Mouse (Mus musculus) thymus, adult 2 months (tissue): Measurements from ENCODE around the gene Mis12.

Experiments
- CTCF ChIP-seq: fragments of 200-500 bp; IDR thresholded peaks from 2 replicates; pipeline ENCODE4 v1.5.1; 2012; ENCODE audit warnings: mild to moderate bottlenecking, control low read depth, low read length, moderate library complexity, borderline replicate concordance; ENCODE audit not compliant: control insufficient read depth, poor library complexity, insufficient read depth; ENCODE audit errors: extremely low read depth
- POLR2A ChIP-seq: fragments of 200-500 bp; IDR thresholded peaks from 2 replicates; pipeline ENCODE4 v1.6.1; 2012; ENCODE audit warnings: mild to moderate bottlenecking, low read length, control low read depth, moderate library complexity; ENCODE audit not compliant: control insufficient read depth, poor library complexity, insufficient read depth; ENCODE audit errors: extremely low read depth

GRCm38 (mm10) chr11:71052554-71052953, 33.1 kb downstream of the Mis12 start:
- no peak for TF ChIP-seq CTCF
- TF ChIP-seq POLR2A: no peak
